In the genomic region with DNA sequence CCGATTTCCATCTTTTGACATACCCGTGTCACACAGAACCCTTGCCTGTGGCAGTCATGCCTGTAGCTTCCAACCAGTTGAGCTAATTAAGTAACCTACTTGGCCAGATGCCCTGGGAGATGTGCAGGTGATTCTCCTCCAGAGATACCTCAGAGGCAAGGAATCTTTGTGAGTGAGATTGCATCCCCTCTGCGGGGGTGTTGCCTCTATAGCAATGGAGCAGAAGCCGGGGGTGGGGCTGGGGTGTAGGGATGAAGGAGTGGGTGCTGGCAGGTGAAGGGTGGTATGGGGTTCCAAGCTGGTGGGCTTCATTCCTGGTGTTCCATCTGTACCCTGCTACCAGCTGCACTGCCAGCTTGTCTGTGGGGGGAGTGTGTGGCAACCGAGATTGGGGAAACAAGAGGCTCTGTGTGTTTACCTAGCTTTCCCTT, we compare ENCODE assay signal across 18 mouse cellular contexts. TPM values are rescaled to one million over a fixed set of nuclear protein-coding genes. Genes with fewer than 3 reads are reported as not detected.
"Had no signal": no experiment of that assay in that cellular context is flagged by ENCODE, and none has a peak within 500 bp of the region (broad histone marks: within the 10 kb centered on the region; RNA-seq: fewer than 3 reads in every experiment).

No protein-coding gene starts in this region.

- H3K9me3 ChIP-seq: limb, embryonic 13.5 days; midbrain, embryonic 15.5 days; neural tube, embryonic 12.5 days; stomach, embryonic 15.5 days had no signal

- H3K9ac ChIP-seq: limb, embryonic 13.5 days; liver, embryonic 14.5 days; midbrain, embryonic 15.5 days; neural tube, embryonic 12.5 days; stomach, embryonic 15.5 days had no signal

- DNase-seq: kidney, adult 8-10 months; lung, adult 18-20 months; retina, postnatal 1 day; right cerebral cortex, postnatal 4 days; thymus, adult 2 months; thymus, postnatal 4 days had no signal

- H3K36me3 ChIP-seq: limb, embryonic 13.5 days; midbrain, embryonic 15.5 days; neural tube, embryonic 12.5 days; stomach, embryonic 15.5 days had no signal

- H3K27ac ChIP-seq: limb, embryonic 13.5 days; liver, embryonic 14.5 days; midbrain, embryonic 15.5 days; neural tube, embryonic 12.5 days; stomach, embryonic 15.5 days had no signal

- H3K27me3 ChIP-seq: limb, embryonic 13.5 days; midbrain, embryonic 15.5 days; neural tube, embryonic 12.5 days; stomach, embryonic 15.5 days had no signal

- H3K4me3 ChIP-seq: limb, embryonic 13.5 days; midbrain, embryonic 15.5 days; neural tube, embryonic 12.5 days; stomach, embryonic 15.5 days had no signal

- ATAC-seq: intestine, postnatal 0 days; midbrain, embryonic 15.5 days had no signal

- H3K4me2 ChIP-seq: limb, embryonic 13.5 days; midbrain, embryonic 15.5 days; neural tube, embryonic 12.5 days; stomach, embryonic 15.5 days had no signal

- H3K4me1 ChIP-seq: limb, embryonic 13.5 days; midbrain, embryonic 15.5 days; neural tube, embryonic 12.5 days; stomach, embryonic 15.5 days had no signal

RNA-seq across cellular contexts. Expression of gene C1ql2, which starts 17.2 kb away (rescaled TPM):
- total RNA-seq: liver, adult 2 months; megakaryocyte progenitor cell, adult 5-6 weeks; monocyte, adult 5-6 weeks; neutrophil, adult 5-6 weeks had no signal
- polyA plus RNA-seq: intestine, postnatal 0 days; liver, adult 2 months; liver, embryonic 14.5 days; spleen, adult 2 months; stomach, embryonic 15.5 days; testis, adult 2 months had no signal
